Mouse (Mus musculus) thymus, postnatal 10 days (tissue): ENCODE results near the gene Gm20388.

Experiments used
- DNase-seq, 2 experiments: peaks; one replicate each; pipeline ENCODE4 v3.0.0; 2021; ENCODE audit warnings: low spot score in 2 of 2

Gene Gm20388

GRCm38 (mm10) chr8:121479144-121479543 is 1568.5 kb downstream of the Gm20388 start:
- DNase-seq, result no peak

GRCm38 (mm10) chr8:121480411-121481031 is 1569.9 kb downstream of the Gm20388 start:
- no peak for DNase-seq

GRCm38 (mm10) chr8:121484072-121484782 is 1573.6 kb downstream of the Gm20388 start:
- DNase-seq, result no peak

- DNase-seq, result no peak
Observed at GRCm38 (mm10) chr8:121491633-121492032, 1581.0 kb downstream of the Gm20388 start.

GRCm38 (mm10) chr8:121497621-121498020 is 1587.0 kb downstream of the Gm20388 start:
- DNase-seq, result no peak

GRCm38 (mm10) chr8:121511751-121512150 is 1601.1 kb downstream of the Gm20388 start:
- DNase-seq, result no peak

GRCm38 (mm10) chr8:121513429-121513828 is 1602.8 kb downstream of the Gm20388 start:
- peak; percentile 32 to 71 for DNase-seq

GRCm38 (mm10) chr8:121525111-121525818 is 1614.6 kb downstream of the Gm20388 start:
- no peak for DNase-seq

GRCm38 (mm10) chr8:121526811-121527550 is 1616.3 kb downstream of the Gm20388 start:
- DNase-seq, result no peak

- no peak for DNase-seq
Observed at GRCm38 (mm10) chr8:121527751-121528150, 1617.1 kb downstream of the Gm20388 start.

- no peak for DNase-seq
Observed at GRCm38 (mm10) chr8:121528790-121529189, 1618.1 kb downstream of the Gm20388 start.

GRCm38 (mm10) chr8:121530639-121531038 is 1620.0 kb downstream of the Gm20388 start:
- DNase-seq, result no peak

- peak in 1 of 2 experiments; percentile 38 for DNase-seq
Observed at GRCm38 (mm10) chr8:121532381-121532780, 1621.7 kb downstream of the Gm20388 start.

GRCm38 (mm10) chr8:121541862-121542261 is 1631.2 kb downstream of the Gm20388 start:
- DNase-seq, result no peak

- DNase-seq, result no peak
Observed at GRCm38 (mm10) chr8:121542901-121543300, 1632.3 kb downstream of the Gm20388 start.

GRCm38 (mm10) chr8:121544276-121544785 is 1633.7 kb downstream of the Gm20388 start, which contains the start of gene 1700018B08Rik:
1700018B08Rik (minus strand) TSS chr8:121544320.
- DNase-seq, result no peak

GRCm38 (mm10) chr8:121544936-121545335 is 1634.3 kb downstream of the Gm20388 start:
- DNase-seq, result no peak

- peak; percentile 53 to 72 for DNase-seq
Observed at GRCm38 (mm10) chr8:121547132-121547531, 1636.5 kb downstream of the Gm20388 start.

- no peak for DNase-seq
Observed at GRCm38 (mm10) chr8:121550056-121550455, 1639.4 kb downstream of the Gm20388 start.

- DNase-seq, result no peak
Observed at GRCm38 (mm10) chr8:121551065-121551985, 1640.7 kb downstream of the Gm20388 start.

- DNase-seq, result no peak
Observed at GRCm38 (mm10) chr8:121552506-121552905, 1641.9 kb downstream of the Gm20388 start.
